Mouse (Mus musculus): ENCODE results near the gene Gabarap.

DNA sequence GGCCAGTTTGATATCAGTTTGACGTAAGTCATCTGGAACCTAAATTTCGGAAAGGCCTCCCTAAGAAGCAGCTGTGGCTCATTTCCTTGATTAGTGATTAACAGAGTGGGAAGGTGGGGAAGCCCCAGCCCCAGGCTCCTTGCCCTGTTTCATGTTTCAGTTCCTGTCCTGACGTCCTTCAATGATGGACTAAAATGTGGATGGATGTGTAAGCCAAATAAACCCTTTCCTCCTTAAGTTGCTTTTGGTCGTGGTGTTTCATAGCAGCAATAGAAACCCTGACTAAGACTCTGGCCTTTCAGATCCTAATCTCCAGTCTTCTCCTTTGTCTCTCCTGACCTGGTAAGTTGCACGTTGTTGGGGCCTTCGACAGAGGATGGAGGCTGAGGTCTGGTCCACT lies 20.7 kb upstream of the Gabarap start:
- TF ChIP-seq CTCF (IDR thresholded peaks at IDR 0.05 in 2 of 3, conservative IDR thresholded peaks at IDR 0.05 in 1 of 3; ENCODE audit: control insufficient read depth in 1 of 3, insufficient read depth in 1 of 3, low read depth in 2 of 3, low read length in 3 of 3, poor library complexity in 1 of 3, severe bottlenecking in 1 of 3): no peak
- no peak for TF ChIP-seq EP300 (IDR thresholded peaks at IDR 0.05; ENCODE audit: low read depth in 1 of 2, low read length in 2 of 2)
- TF ChIP-seq MAZ (IDR thresholded peaks at IDR 0.05; ENCODE audit: low read depth, low read length): no peak
- no peak for TF ChIP-seq POLR2AphosphoS2 (IDR thresholded peaks at IDR 0.05; ENCODE audit: low read length)
